Comparison of ENCODE assay signal across 8 mouse cellular contexts in genomic region chr2:79634528-79635400, GRCm38 (mm10). TPM values are rescaled to one million over a fixed set of nuclear protein-coding genes. Genes with fewer than 3 reads are reported as not detected.
A peak's percentile ranks its signal among the peaks of the same experiment; 100 is the strongest.
DNase-seq lines count a peak whose midpoint lies in the region; ATAC-seq lines count a peak whose summit lies in the region.

Itprid2 (plus strand) TSS chr2:79635352.

- WGBS in lung, embryonic 16.5 days, result 3% methylated on average over 27 of the region's 46 CpGs

- no peaks in the 10 kb centered on the region for H3K9me3 ChIP-seq in lung, embryonic 16.5 days (ENCODE audit: control insufficient read depth, low read length)

- H3K27ac ChIP-seq in lung, embryonic 16.5 days (ENCODE audit: low read length), result peak within 1 kb of the TSS; percentile 63

- no peaks in the 10 kb centered on the region for H3K36me3 ChIP-seq in lung, embryonic 16.5 days (ENCODE audit: control insufficient read depth, insufficient read depth, low read length)

- H3K4me3 ChIP-seq in lung, embryonic 16.5 days (ENCODE audit: low read length), result peak within 1 kb of the TSS; percentile 61

- peak; percentile 90 to 94 for ATAC-seq in hematopoietic stem cell, adult 5-6 weeks (replicated peaks in 1 of 2; ENCODE audit: insufficient read depth in 1 of 2, low FRiP score in 2 of 2, low TSS enrichment in 1 of 2, low read depth in 1 of 2, poor library complexity in 2 of 2, severe bottlenecking in 2 of 2)
- ATAC-seq in lung, embryonic 16.5 days (ENCODE audit: low read depth), result peak; percentile 100

- peaks cover 5% of the 10 kb centered on the region; the same call in 1 of the 2 replicates for H3K4me1 ChIP-seq in lung, embryonic 16.5 days (replicated peaks; ENCODE audit: control insufficient read depth, insufficient read depth, low read length)

- peak; percentile 71 for DNase-seq in MEL-GATA-1-ER (ENCODE audit: extremely low read depth, low read depth)
- peak; percentile 98 for DNase-seq in cerebellum, adult 8-10 months
- peak; percentile 97 for DNase-seq in forelimb bud, embryonic 11.5 days (ENCODE audit: low read depth, low spot score)
- DNase-seq in layer of hippocampus, adult 9-10 months (ENCODE audit: low spot score), result peak; percentile 75
- DNase-seq in ovary, postnatal 10 days (ENCODE audit: low spot score), result peak; percentile 87
- DNase-seq in thymus, postnatal 10 days (ENCODE audit: low spot score in 2 of 2), result peak; percentile 97 to 100

- peak within 1 kb of the TSS; percentile 86 for H3K4me2 ChIP-seq in lung, embryonic 16.5 days (ENCODE audit: low read depth, low read length)

- H3K9ac ChIP-seq in lung, embryonic 16.5 days (ENCODE audit: low read length), result peak within 1 kb of the TSS; percentile 81

- no peaks in the 10 kb centered on the region for H3K27me3 ChIP-seq in lung, embryonic 16.5 days (ENCODE audit: control insufficient read depth, insufficient read depth, low read depth, low read length)

RNA-seq across cellular contexts. Expression of gene Itprid2, which starts in this region (rescaled TPM):
- 19.5 and 23.8 TPM in 2 replicates for total RNA-seq in hematopoietic stem cell, adult 5-6 weeks (2017)
- 8.7 and 8.9 TPM in 2 replicates for polyA plus RNA-seq in lung, embryonic 16.5 days (2015; fragmentation: Nextera tagmentation; extraction: Ambion mirVana)

Comparison
In these comparisons a context has a peak if more than half of its experiments do, and no peak if none do; other contexts are left out.
1. Peak in every context shown above with its lines: DNase-seq, ATAC-seq, H3K4me3 ChIP-seq and H3K27ac ChIP-seq.